Mouse (Mus musculus): ENCODE measurements at regions not wholly inside any gene's neighbourhood (a gene's known extent, or its start where the extent isn't known, plus 50 kb on each side); places are given as distances from the start of the nearest gene placed in this dataset.

DNA sequence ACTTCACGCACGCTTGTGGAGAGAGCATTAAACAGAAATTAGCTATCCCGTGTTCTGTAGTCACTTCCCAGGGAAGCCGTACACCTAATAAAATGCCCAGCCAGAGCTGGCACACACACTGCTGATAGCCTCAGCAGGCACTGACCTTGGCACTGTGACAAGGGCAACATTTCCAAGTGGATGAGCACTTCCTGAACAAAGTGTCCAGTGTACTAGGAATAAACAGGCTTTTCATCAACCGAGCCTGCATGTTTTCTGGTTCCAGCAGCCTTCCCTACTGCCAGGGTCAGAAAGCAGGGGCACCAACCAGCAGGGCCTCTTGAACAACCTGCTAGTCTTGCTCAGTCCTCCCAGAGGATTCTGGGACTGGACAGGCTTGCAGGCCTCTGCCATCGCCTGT lies 74.3 kb upstream of the Armc2 start:
- Histone ChIP-seq H3K27ac (no peak overlapping the region), H3K9ac (replicated peaks) (no peak overlapping the region), H3K27me3 (peaks cover 6% of the 10 kb centered on the region; the same call in 1 of the 2 replicates), H3K36me3 (no peaks in the 10 kb centered on the region), H3K4me1 (replicated peaks) (peaks cover 13% of the 10 kb centered on the region), H3K4me3 (replicated peaks) (no peak overlapping the region), H3K4me2 (replicated peaks) (no peak overlapping the region), H3K9me3 (no peaks in the 10 kb centered on the region)
- 77% methylated on average over 6 of the region's 6 CpGs for WGBS
- ATAC-seq, result no peak

DNA sequence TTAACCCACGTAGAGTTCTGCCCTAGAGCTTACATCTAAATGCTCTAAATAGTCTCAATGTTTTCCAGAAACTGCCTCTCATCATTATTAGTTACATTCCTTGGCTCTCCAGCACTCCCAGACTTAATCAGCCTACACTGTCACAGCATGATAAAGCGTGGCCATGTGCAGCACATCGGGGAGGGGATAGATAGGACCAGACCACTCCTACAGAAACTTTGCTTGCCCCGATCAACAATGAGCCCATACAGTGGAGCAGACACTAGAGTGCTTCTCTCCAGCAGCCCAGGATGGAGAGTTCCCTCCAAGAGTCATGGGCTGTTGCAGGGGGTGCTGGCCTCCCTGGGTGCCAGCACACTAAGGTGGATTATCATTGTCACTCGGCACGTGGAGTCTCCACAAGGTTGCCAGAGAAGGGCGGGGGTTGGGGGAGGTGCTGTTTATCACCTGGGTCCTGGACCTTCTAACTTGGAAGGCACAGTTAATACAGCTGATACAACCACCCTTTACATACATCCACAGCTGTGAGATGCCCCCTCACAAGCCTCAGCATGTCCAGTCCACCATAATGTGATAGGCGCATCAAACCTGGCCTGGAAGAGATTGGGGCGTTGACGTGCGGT lies 73.4 kb upstream of the Armc2 start:
- Histone ChIP-seq H3K36me3 (no peaks in the 10 kb centered on the region), H3K9me3 (no peaks in the 10 kb centered on the region; the same call in 1 of the 2 replicates), H3K27ac (no peak overlapping the region), H3K4me1 (replicated peaks) (peaks cover 13% of the 10 kb centered on the region), H3K4me3 (replicated peaks) (no peak overlapping the region), H3K27me3 (peaks cover 13% of the 10 kb centered on the region; the same call in 1 of the 2 replicates), H3K4me2 (replicated peaks) (no peak overlapping the region), H3K9ac (replicated peaks) (no peak overlapping the region)
- no peak for ATAC-seq
- WGBS, result 80% methylated on average over 11 of the region's 11 CpGs

DNA sequence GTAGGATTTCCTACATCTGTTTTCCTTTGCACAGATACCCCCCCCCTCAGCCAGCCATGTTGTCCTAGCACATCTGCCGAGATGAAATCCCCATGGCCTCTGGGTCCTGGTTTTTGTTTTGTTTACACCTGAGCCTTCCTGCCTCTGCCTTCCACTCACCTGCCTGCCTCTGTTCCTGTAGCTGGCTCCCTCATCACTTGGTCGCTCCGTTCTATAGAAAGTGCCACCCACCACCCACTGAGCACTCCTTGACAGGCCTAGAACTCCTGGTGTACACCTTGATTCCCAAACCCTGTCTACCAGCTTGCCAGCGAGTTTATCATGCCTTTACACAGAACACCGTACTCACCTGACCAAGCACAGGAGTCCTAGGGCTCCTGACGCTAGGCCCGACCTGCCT lies 72.6 kb upstream of the Armc2 start:
- H3K36me3 ChIP-seq, result no peaks in the 10 kb centered on the region
- no peak for ATAC-seq
- H3K9me3 ChIP-seq, result no peaks in the 10 kb centered on the region; the same call in 1 of the 2 replicates
- 97% methylated on average over 7 of the region's 7 CpGs for WGBS
- no peak overlapping the region for H3K27ac ChIP-seq
- H3K9ac ChIP-seq (replicated peaks), result no peak overlapping the region
- no peak overlapping the region for H3K4me2 ChIP-seq (replicated peaks)
- peaks cover 13% of the 10 kb centered on the region; the same call in 1 of the 2 replicates for H3K27me3 ChIP-seq
- peaks cover 13% of the 10 kb centered on the region for H3K4me1 ChIP-seq (replicated peaks)
- no peak overlapping the region for H3K4me3 ChIP-seq (replicated peaks)

DNA sequence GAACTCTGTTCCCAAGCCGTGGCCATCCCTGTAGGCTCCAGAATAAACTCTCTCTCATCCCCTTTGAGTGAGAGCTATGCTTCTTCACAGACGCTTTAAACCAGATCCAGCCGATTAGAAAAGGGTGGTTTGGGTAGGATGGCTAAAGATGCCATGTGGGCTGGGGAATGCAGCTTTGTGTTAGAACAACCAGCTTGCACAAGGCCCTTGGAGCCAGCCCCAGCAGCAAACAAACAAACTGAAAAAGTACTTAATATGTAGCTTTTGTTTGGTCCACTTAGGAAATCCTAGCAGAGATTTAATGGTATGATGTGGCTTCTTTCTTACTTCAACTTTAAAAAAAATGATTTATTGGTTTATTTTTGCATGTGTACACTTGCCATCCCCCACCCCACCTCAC lies 71.9 kb upstream of the Armc2 start:
- Histone ChIP-seq H3K9me3 (no peaks in the 10 kb centered on the region; the same call in 1 of the 2 replicates), H3K27me3 (peaks cover 13% of the 10 kb centered on the region; the same call in 1 of the 2 replicates), H3K4me1 (replicated peaks) (peaks cover 13% of the 10 kb centered on the region), H3K27ac (no peak overlapping the region), H3K36me3 (no peaks in the 10 kb centered on the region), H3K4me2 (replicated peaks) (no peak overlapping the region), H3K4me3 (replicated peaks) (no peak overlapping the region), H3K9ac (replicated peaks) (no peak overlapping the region)
- no peak for ATAC-seq
- WGBS, result 56% methylated on average over 3 of the region's 3 CpGs

DNA sequence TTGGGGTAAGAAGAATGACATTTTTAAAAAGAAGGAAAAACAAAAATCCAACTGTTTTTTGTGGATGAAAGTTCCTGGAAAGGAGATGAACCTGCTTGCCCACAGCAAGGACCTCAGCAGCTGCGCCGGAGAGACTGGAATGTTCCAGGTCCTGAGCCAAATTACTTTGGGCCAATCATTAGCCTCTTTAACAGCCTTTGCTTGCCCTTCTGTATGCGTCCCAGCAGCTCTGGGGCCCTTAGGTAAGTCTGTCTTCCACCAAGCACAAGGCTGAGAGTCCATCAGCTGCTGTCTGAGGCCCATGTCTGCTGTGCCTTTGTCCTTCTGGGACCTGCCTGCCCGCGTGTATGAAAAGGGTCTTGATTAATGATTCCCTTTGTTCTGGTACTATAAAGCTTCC lies 71.4 kb upstream of the Armc2 start:
- Histone ChIP-seq H3K27me3 (peaks cover 13% of the 10 kb centered on the region; the same call in 1 of the 2 replicates), H3K36me3 (no peaks in the 10 kb centered on the region), H3K9me3 (no peaks in the 10 kb centered on the region; the same call in 1 of the 2 replicates), H3K4me2 (replicated peaks) (no peak overlapping the region), H3K4me1 (replicated peaks) (peaks cover 13% of the 10 kb centered on the region), H3K9ac (replicated peaks) (no peak overlapping the region), H3K27ac (no peak overlapping the region), H3K4me3 (replicated peaks) (no peak overlapping the region)
- 47% methylated on average over 5 of the region's 5 CpGs for WGBS
- ATAC-seq, result no peak

DNA sequence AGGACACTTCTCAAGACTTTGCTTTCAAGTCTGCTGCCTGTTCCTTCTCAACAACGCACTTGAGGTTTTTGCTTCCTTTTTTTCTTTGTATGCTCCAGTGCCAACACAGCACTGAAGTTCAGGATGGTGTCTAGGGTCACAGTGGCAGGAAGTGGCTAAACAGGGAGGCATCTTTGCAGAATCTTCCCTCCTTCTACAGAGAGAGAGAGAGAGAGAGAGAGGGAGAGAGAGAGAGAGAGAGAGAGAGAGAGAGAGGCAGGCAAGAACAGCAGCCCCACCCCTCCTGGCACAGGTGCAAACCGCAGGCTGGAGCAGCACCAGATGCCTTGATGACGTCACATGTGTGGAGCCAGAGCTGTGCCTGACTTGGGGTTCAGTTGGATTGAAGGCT lies 71.0 kb upstream of the Armc2 start:
- H3K36me3 ChIP-seq, result no peaks in the 10 kb centered on the region

DNA sequence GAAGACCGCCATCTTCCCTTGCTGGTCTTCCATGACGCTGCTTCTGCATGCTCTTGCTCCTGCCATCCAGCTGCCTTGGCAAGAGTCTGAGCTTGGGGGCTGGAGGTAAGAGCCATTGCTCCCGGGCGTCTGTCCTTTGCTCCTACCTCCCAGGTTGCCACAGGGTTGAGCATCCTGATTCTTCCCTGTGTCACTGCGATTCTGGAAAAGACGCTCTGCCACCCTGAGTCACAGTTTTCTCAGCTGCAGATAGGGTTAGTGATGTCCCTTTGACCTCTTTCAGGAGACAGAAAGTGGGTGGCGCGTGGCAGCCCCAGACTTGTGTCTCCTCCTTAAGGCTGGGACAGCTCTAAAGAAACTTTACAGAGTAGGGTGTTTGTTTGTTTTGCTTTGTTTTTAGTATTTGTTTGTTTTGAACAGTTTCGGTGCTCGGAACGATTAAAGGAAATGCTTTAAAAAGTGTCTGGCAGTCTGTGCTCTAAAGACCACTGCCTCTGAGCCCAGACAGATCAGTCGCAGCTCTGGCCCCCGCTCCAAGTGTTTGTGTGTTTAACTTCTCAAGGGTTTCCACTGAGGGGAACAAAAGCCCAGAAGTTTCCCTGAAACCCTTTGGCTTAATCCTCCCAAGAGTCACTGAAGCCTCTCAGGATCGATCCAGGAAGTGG lies 70.5 kb upstream of the Armc2 start:
- no peaks in the 10 kb centered on the region; the same call in 1 of the 2 replicates for H3K9me3 ChIP-seq
- no peak overlapping the region for H3K27ac ChIP-seq
- H3K36me3 ChIP-seq, result no peaks in the 10 kb centered on the region
- H3K4me2 ChIP-seq (replicated peaks), result no peak overlapping the region
- ATAC-seq, result no peak
- peaks cover 13% of the 10 kb centered on the region for H3K4me1 ChIP-seq (replicated peaks)
- H3K9ac ChIP-seq (replicated peaks), result no peak overlapping the region
- 45% methylated on average over 14 of the region's 14 CpGs for WGBS
- H3K4me3 ChIP-seq (replicated peaks), result no peak overlapping the region
- H3K27me3 ChIP-seq, result peaks cover 13% of the 10 kb centered on the region; the same call in 1 of the 2 replicates

More for the DNA sequence above, 71.0 kb upstream of the Armc2 start:
- Histone ChIP-seq H3K9ac (replicated peaks) (no peak overlapping the region), H3K4me2 (replicated peaks) (no peak overlapping the region), H3K4me3 (replicated peaks) (no peak overlapping the region), H3K27ac (no peak overlapping the region), H3K27me3 (peaks cover 13% of the 10 kb centered on the region; the same call in 1 of the 2 replicates), H3K4me1 (replicated peaks) (peaks cover 13% of the 10 kb centered on the region), H3K9me3 (no peaks in the 10 kb centered on the region; the same call in 1 of the 2 replicates)
- ATAC-seq, result no peak
- WGBS, result 18% methylated on average over 3 of the region's 3 CpGs

DNA sequence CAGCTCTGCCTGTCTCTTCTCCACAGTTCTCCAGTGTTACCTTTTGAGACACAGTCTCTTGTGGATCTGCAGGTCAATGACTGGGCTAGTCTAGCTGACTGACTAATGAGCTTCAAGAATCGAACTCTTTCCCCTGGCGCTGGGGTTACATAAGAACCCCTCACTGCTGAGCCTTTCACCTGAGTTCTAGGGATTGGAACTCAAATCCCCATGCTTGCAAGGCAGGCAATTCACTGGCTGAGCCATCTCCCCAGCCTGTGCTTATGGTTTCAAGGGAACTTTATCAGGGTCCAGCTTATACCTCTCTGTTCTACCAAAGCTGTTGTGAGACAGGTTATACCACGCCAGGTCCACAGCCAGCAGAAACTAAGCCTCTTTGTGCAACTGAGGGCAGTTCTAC lies 69.7 kb upstream of the Armc2 start:
- Histone ChIP-seq H3K4me3 (replicated peaks) (no peak overlapping the region), H3K9ac (replicated peaks) (no peak overlapping the region), H3K9me3 (no peaks in the 10 kb centered on the region; the same call in 1 of the 2 replicates), H3K36me3 (no peaks in the 10 kb centered on the region), H3K27me3 (peaks cover 13% of the 10 kb centered on the region; the same call in 1 of the 2 replicates), H3K27ac (no peak overlapping the region), H3K4me2 (replicated peaks) (no peak overlapping the region), H3K4me1 (replicated peaks) (peaks cover 13% of the 10 kb centered on the region)
- no peak for ATAC-seq
- 90% methylated on average over 3 of the region's 3 CpGs for WGBS

DNA sequence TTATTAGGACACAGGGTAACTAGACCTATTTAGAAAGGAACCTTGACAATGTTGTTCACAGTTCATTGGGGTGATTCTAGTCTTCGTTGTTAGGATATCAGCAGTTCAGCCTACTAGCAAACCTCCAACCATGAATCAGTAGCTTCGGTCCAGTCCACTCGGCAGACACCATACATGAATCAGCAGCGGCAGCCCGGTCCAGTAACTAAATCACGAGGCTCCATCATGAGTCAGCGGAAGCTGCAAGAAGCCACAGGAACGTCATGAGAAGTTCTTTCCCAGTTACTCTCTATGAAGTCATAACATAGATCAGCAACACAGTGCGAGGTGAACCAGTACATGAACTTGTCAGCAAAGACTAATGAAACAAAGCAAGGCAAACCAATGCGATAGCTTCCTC lies 68.4 kb upstream of the Armc2 start:
- ATAC-seq, result no peak
- Histone ChIP-seq H3K4me2 (replicated peaks) (no peak overlapping the region), H3K27me3 (peaks cover 11% of the 10 kb centered on the region; the same call in 1 of the 2 replicates), H3K36me3 (no peaks in the 10 kb centered on the region), H3K4me1 (replicated peaks) (peaks cover 13% of the 10 kb centered on the region), H3K9ac (replicated peaks) (no peak overlapping the region), H3K4me3 (replicated peaks) (no peak overlapping the region), H3K27ac (no peak overlapping the region), H3K9me3 (no peaks in the 10 kb centered on the region; the same call in 1 of the 2 replicates)
- whole genome bisulfite sequencing, result 96% methylated on average over 10 of the region's 10 CpGs

DNA sequence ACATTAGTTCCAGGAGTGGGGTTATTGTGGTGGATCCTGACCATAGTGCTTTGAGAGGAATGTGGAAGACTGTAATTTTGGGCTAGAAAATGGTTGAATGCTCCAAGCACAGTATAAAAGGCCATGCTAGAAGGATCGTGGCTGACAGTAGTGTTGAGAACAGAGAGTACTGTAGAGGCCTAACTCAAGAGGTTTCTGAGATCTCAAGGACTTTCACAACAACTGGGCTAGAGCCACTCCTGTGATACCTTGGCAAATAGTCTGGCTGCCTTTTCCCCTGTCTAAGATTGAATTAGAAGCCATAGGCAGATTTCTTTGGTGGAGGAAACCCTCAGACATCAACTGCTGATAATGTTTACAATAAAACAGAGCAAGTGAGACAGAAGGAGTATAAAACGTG lies 67.1 kb upstream of the Armc2 start:
- Histone ChIP-seq H3K4me2 (replicated peaks) (no peak overlapping the region), H3K4me3 (replicated peaks) (no peak overlapping the region), H3K27me3 (peaks cover 9% of the 10 kb centered on the region; the same call in 1 of the 2 replicates), H3K4me1 (replicated peaks) (peaks cover 13% of the 10 kb centered on the region), H3K36me3 (no peaks in the 10 kb centered on the region), H3K9me3 (no peaks in the 10 kb centered on the region; the same call in 1 of the 2 replicates), H3K9ac (replicated peaks) (no peak overlapping the region), H3K27ac (no peak overlapping the region)
- ATAC-seq, result no peak
- WGBS, result 77% methylated on average over 2 of the region's 2 CpGs

DNA sequence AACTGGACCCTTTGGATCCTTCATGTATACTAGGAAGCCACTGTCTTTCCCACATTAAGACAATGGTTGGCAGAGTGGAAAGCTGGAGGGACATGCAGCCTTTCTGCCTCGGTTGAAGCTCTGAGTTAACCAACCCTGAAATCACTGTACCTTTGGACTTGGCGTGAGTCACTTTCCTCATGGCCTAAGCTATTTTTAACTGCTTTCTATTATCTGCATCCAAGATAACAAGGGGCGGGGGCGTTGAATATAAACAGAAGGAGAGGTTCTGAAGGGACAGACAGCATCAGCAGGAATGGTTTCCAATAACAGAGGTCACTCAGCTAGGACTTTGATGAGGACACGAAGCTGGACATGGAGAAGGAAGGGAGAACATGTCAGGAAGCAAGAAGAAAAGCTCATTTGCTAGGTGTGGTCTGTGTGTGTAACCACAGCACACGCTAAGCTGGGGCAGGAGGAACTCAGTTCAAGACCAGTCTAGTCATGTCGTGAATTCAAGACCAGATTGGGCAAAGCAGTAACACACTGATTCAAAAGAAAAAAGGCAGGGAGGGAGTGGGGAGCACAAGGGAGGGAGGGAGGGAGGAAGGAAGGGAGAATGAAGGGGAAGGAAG lies 64.1 kb upstream of the Armc2 start:
- no peak overlapping the region for H3K4me3 ChIP-seq (replicated peaks)
- H3K9me3 ChIP-seq, result no peaks in the 10 kb centered on the region; the same call in 1 of the 2 replicates
- H3K27me3 ChIP-seq, result peaks cover 7% of the 10 kb centered on the region; the same call in 1 of the 2 replicates
- H3K4me2 ChIP-seq (replicated peaks), result no peak overlapping the region
- H3K9ac ChIP-seq (replicated peaks), result no peak overlapping the region
- H3K27ac ChIP-seq, result no peak overlapping the region
- H3K4me1 ChIP-seq (replicated peaks), result no peaks in the 10 kb centered on the region
- WGBS, result 76% methylated on average over 7 of the region's 7 CpGs
- H3K36me3 ChIP-seq, result no peaks in the 10 kb centered on the region
- ATAC-seq, result no peak

DNA sequence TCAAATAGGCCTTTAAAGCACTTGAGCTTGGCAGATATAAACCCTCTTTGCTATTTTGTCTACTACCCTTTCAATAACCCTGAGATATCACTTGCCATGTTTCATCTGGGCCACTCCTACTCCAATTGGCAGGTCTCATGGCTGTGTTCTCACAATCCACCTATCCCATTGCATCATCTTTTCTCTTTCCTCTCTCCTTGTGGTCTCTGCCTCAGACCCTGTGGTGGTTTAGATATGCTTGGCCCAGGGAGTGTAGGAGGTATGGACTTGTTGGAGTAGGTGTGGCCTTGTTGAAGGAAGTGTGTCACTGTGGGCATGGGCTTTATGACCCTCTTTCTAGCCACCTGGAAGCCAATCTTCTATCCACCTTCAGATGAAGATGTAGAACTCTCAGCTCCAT lies 61.5 kb upstream of the Armc2 start:
- no peak for ATAC-seq
- no peak overlapping the region for H3K4me3 ChIP-seq (replicated peaks)
- H3K27me3 ChIP-seq, result no peaks in the 10 kb centered on the region
- no peaks in the 10 kb centered on the region for H3K36me3 ChIP-seq
- no peak overlapping the region for H3K9ac ChIP-seq (replicated peaks)
- no peaks in the 10 kb centered on the region for H3K9me3 ChIP-seq
- no peak overlapping the region for H3K4me2 ChIP-seq (replicated peaks)
- H3K27ac ChIP-seq, result no peak overlapping the region
- H3K4me1 ChIP-seq (replicated peaks), result no peaks in the 10 kb centered on the region

Data from midbrain, embryonic 13.5 days (tissue).